Mouse (Mus musculus): ENCODE results near the gene Psip1.
A peak's percentile ranks its signal among the peaks of the same experiment; 100 is the strongest.

Gene Psip1

GRCm38 (mm10) chr4:83417820-83418186 lies 68.5 kb downstream of the Psip1 start:
- no peak for DNase-seq (ENCODE audit: low spot score in 2 of 2)

- peak; percentile 89 to 97 for DNase-seq (ENCODE audit: low spot score in 2 of 2)
These were observed 69.0 kb downstream of the Psip1 start, which contains the start of gene Snapc3 for GRCm38 (mm10) chr4:83417160-83417819. Gene Snapc3 (plus strand): TSS chr4:83417724.

GRCm38 (mm10) chr4:83414241-83414824 lies 71.9 kb downstream of the Psip1 start:
- no peak for DNase-seq (ENCODE audit: low spot score in 2 of 2)

GRCm38 (mm10) chr4:83412060-83412459 lies 74.2 kb downstream of the Psip1 start:
- no peak for DNase-seq (ENCODE audit: low spot score in 2 of 2)

- no peak for DNase-seq (ENCODE audit: low spot score in 2 of 2)
These were observed 76.3 kb downstream of the Psip1 start for GRCm38 (mm10) chr4:83409867-83410505.

- DNase-seq (ENCODE audit: low spot score in 2 of 2), result no peak
These were observed 78.6 kb downstream of the Psip1 start for GRCm38 (mm10) chr4:83407688-83408087.

Measured in spleen, postnatal 10 days (tissue).